Mouse (Mus musculus): ENCODE measurements around the gene Ace. TPM values are rescaled to one million over a fixed set of nuclear protein-coding genes. Genes with fewer than 3 reads are reported as not detected.

Ace gene
- polyA plus RNA-seq, 2 experiments: 1.1 to 1.4 TPM

DNA sequence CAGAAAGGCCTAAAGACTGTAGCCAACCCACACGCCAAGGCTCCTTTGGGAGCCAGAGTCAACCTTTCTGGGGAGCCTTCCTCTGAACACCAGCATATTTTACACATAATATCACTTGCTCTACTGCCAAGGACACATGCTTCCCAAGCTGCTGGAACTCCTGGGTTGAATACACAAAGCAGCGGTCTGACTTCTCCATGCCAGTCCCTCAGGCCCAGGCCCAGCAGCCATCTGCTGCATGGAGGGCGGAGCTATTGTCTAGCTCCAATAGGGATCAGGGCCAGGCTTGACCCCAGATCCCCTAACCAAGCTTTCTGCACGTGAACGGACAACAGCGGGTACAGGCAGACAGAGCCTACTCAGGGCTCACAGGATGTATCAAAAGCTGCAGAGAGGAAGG is 32.9 kb upstream of the Ace start:
- no peaks in the 10 kb centered on the region for H3K36me3 ChIP-seq (ENCODE audit: control insufficient read depth, insufficient read depth, low read length)
- no peak overlapping the region for H3K4me2 ChIP-seq (replicated peaks; ENCODE audit: low read depth, low read length, severe bottlenecking)
- ATAC-seq (ENCODE audit: low FRiP score, low read depth): no peak
- no peaks in the 10 kb centered on the region for H3K9me3 ChIP-seq (ENCODE audit: control insufficient read depth, low read length)
- no peak overlapping the region for H3K4me3 ChIP-seq (replicated peaks; ENCODE audit: low read length)
- H3K27ac ChIP-seq (replicated peaks; ENCODE audit: low read depth, low read length): no peak overlapping the region
- no peak overlapping the region for H3K9ac ChIP-seq (ENCODE audit: low read depth, low read length, severe bottlenecking)
- H3K4me1 ChIP-seq (ENCODE audit: control insufficient read depth, insufficient read depth, low read length): no peaks in the 10 kb centered on the region
- H3K27me3 ChIP-seq (ENCODE audit: control insufficient read depth, insufficient read depth, low read length): no peaks in the 10 kb centered on the region
- 49% methylated on average over 6 of the region's 6 CpGs for WGBS
- TF ChIP-seq POLR2A (IDR thresholded peaks at IDR 0.05; ENCODE audit: borderline replicate concordance, extremely low read depth, insufficient read depth, insufficient read length): no peak
- DNase-seq (ENCODE audit: low spot score): no peak

DNA sequence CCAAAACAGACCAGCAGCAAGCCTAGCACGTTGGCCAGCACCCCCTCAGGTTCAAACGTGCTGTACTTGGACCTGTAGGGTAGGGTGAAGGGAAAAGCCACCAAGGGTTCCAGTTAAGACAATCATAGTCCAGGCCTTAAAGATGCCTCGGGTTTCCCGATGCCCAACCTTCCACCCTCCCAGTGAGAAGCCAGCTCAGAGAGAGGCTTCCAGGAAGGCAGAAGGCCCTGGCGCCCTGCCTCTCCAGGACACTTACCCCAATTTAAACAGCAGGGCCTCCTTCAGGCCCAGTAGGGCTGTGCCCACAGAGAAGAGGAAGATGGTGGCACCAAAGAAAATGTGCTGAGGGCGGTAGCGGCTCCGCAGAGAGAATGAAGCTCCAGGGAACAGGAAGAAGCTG is 32.2 kb upstream of the Ace start:
- Histone ChIP-seq H3K9ac (ENCODE audit: low read depth, low read length, severe bottlenecking) (no peak overlapping the region), H3K27me3 (ENCODE audit: control insufficient read depth, insufficient read depth, low read length) (no peaks in the 10 kb centered on the region), H3K4me3 (replicated peaks; ENCODE audit: low read length) (no peak overlapping the region), H3K4me2 (replicated peaks; ENCODE audit: low read depth, low read length, severe bottlenecking) (no peak overlapping the region), H3K36me3 (ENCODE audit: control insufficient read depth, insufficient read depth, low read length) (no peaks in the 10 kb centered on the region), H3K4me1 (ENCODE audit: control insufficient read depth, insufficient read depth, low read length) (no peaks in the 10 kb centered on the region), H3K27ac (replicated peaks; ENCODE audit: low read depth, low read length) (no peak overlapping the region), H3K9me3 (ENCODE audit: control insufficient read depth, low read length) (no peaks in the 10 kb centered on the region)
- WGBS: 83% methylated on average over 8 of the region's 8 CpGs
- ATAC-seq (ENCODE audit: low FRiP score, low read depth) (no peak), DNase-seq (ENCODE audit: low spot score) (no peak)
- TF ChIP-seq POLR2A (IDR thresholded peaks at IDR 0.05; ENCODE audit: borderline replicate concordance, extremely low read depth, insufficient read depth, insufficient read length): no peak

- Histone ChIP-seq H3K4me2 (replicated peaks; ENCODE audit: low read depth, low read length, severe bottlenecking) (no peak overlapping the region), H3K4me1 (ENCODE audit: control insufficient read depth, insufficient read depth, low read length) (no peaks in the 10 kb centered on the region), H3K4me3 (replicated peaks; ENCODE audit: low read length) (no peak overlapping the region), H3K36me3 (ENCODE audit: control insufficient read depth, insufficient read depth, low read length) (no peaks in the 10 kb centered on the region), H3K27me3 (ENCODE audit: control insufficient read depth, insufficient read depth, low read length) (no peaks in the 10 kb centered on the region), H3K27ac (replicated peaks; ENCODE audit: low read depth, low read length) (no peak overlapping the region), H3K9me3 (ENCODE audit: control insufficient read depth, low read length) (no peaks in the 10 kb centered on the region), H3K9ac (ENCODE audit: low read depth, low read length, severe bottlenecking) (no peak overlapping the region)
- WGBS: 86% methylated on average over 6 of the region's 6 CpGs
- ATAC-seq (ENCODE audit: low FRiP score, low read depth) (no peak), DNase-seq (ENCODE audit: low spot score) (no peak)
- no peak for TF ChIP-seq POLR2A (IDR thresholded peaks at IDR 0.05; ENCODE audit: borderline replicate concordance, extremely low read depth, insufficient read depth, insufficient read length)
Measured at GRCm38 (mm10) chr11:105936200-105936599, 31.5 kb upstream of the Ace start.

- 83% methylated on average over 3 of the region's 3 CpGs for WGBS
- Histone ChIP-seq H3K36me3 (ENCODE audit: control insufficient read depth, insufficient read depth, low read length) (no peaks in the 10 kb centered on the region), H3K4me2 (replicated peaks; ENCODE audit: low read depth, low read length, severe bottlenecking) (no peak overlapping the region), H3K27me3 (ENCODE audit: control insufficient read depth, insufficient read depth, low read length) (no peaks in the 10 kb centered on the region), H3K4me3 (replicated peaks; ENCODE audit: low read length) (no peak overlapping the region), H3K9me3 (ENCODE audit: control insufficient read depth, low read length) (no peaks in the 10 kb centered on the region), H3K27ac (replicated peaks; ENCODE audit: low read depth, low read length) (no peak overlapping the region), H3K4me1 (ENCODE audit: control insufficient read depth, insufficient read depth, low read length) (no peaks in the 10 kb centered on the region), H3K9ac (ENCODE audit: low read depth, low read length, severe bottlenecking) (no peak overlapping the region)
- ATAC-seq (ENCODE audit: low FRiP score, low read depth) (no peak), DNase-seq (ENCODE audit: low spot score) (no peak)
- no peak for TF ChIP-seq POLR2A (IDR thresholded peaks at IDR 0.05; ENCODE audit: borderline replicate concordance, extremely low read depth, insufficient read depth, insufficient read length)
Measured at GRCm38 (mm10) chr11:105936974-105937373, 30.8 kb upstream of the Ace start.

GRCm38 (mm10) chr11:105938771-105939170 is 29.0 kb upstream of the Ace start:
- H3K9me3 ChIP-seq (ENCODE audit: control insufficient read depth, low read length): no peaks in the 10 kb centered on the region
- DNase-seq (ENCODE audit: low spot score) (no peak), ATAC-seq (ENCODE audit: low FRiP score, low read depth) (no peak)
- H3K4me3 ChIP-seq (replicated peaks; ENCODE audit: low read length): no peak overlapping the region
- no peak overlapping the region for H3K4me2 ChIP-seq (replicated peaks; ENCODE audit: low read depth, low read length, severe bottlenecking)
- H3K27ac ChIP-seq (replicated peaks; ENCODE audit: low read depth, low read length): no peak overlapping the region
- WGBS: 62% methylated on average over 9 of the region's 9 CpGs
- no peaks in the 10 kb centered on the region for H3K36me3 ChIP-seq (ENCODE audit: control insufficient read depth, insufficient read depth, low read length)
- no peak overlapping the region for H3K9ac ChIP-seq (ENCODE audit: low read depth, low read length, severe bottlenecking)
- TF ChIP-seq POLR2A (IDR thresholded peaks at IDR 0.05; ENCODE audit: borderline replicate concordance, extremely low read depth, insufficient read depth, insufficient read length): no peak
- peaks cover 7% of the 10 kb centered on the region; the same call in 1 of the 2 replicates for H3K4me1 ChIP-seq (ENCODE audit: control insufficient read depth, insufficient read depth, low read length)
- H3K27me3 ChIP-seq (ENCODE audit: control insufficient read depth, insufficient read depth, low read length): no peaks in the 10 kb centered on the region

DNA sequence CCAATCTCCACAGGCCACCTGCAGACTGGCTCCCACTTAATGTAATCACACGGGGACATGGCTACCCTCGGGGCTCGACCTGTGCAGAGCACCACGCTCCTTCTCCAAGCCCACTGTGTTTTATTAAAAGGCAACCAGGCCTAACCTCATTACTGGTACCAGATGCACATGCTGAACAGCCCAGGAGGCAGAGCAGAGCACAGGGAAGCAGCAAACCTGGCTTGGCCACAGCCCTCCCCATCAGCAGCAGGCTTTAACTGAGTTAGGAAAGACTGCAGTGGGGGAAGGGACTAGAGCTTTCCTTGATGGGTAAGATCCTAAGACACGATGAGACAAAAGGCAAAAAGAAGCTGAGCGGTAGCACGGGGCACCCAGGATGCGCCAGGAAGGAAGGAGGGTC is 25.8 kb upstream of the Ace start:
- no peaks in the 10 kb centered on the region for H3K9me3 ChIP-seq (ENCODE audit: control insufficient read depth, low read length)
- H3K9ac ChIP-seq (ENCODE audit: low read depth, low read length, severe bottlenecking): no peak overlapping the region
- H3K36me3 ChIP-seq (ENCODE audit: control insufficient read depth, insufficient read depth, low read length): no peaks in the 10 kb centered on the region
- H3K27me3 ChIP-seq (ENCODE audit: control insufficient read depth, insufficient read depth, low read length): no peaks in the 10 kb centered on the region
- no peak for ATAC-seq (ENCODE audit: low FRiP score, low read depth)
- TF ChIP-seq POLR2A (IDR thresholded peaks at IDR 0.05; ENCODE audit: borderline replicate concordance, extremely low read depth, insufficient read depth, insufficient read length): no peak
- 45% methylated on average over 8 of the region's 8 CpGs for WGBS
- H3K4me3 ChIP-seq (replicated peaks; ENCODE audit: low read length): no peak overlapping the region
- H3K27ac ChIP-seq (replicated peaks; ENCODE audit: low read depth, low read length): no peak overlapping the region
- DNase-seq (ENCODE audit: low spot score): no peak
- H3K4me2 ChIP-seq (replicated peaks; ENCODE audit: low read depth, low read length, severe bottlenecking): no peak overlapping the region
- H3K4me1 ChIP-seq (ENCODE audit: control insufficient read depth, insufficient read depth, low read length): peaks cover 7% of the 10 kb centered on the region; the same call in 1 of the 2 replicates

Measured in limb, embryonic 14.5 days (tissue).